Mouse (Mus musculus): Measurements from ENCODE around the gene Hlcs. TPM values are rescaled to one million over a fixed set of nuclear protein-coding genes. Genes with fewer than 3 reads are reported as not detected.

Hlcs gene
- polyA plus RNA-seq, 1 experiment: 7.2 TPM

DNA sequence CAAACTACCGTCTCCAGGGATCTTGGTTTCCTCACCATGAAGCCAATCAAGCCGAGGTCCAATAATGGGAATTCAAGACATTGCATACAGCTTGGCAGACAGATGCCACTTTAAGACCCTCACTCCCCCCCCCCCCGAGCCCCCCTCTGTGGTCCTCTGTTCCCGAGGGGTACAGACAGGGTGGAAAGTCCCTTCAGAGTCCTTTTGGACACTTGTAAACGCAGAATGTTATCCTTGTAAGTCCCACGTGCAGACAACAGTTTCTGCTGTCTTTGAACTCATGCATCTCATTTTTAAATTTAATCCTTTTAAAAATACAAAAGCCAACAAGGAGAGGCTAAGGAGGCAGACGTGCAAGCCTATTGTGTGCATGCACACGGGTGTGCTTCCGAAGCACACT lies 187.2 kb downstream of the Hlcs start:
- no peak for DNase-seq (ENCODE audit: low read depth)
- no peak for TF ChIP-seq POLR2A (IDR thresholded peaks at IDR 0.05; ENCODE audit: borderline replicate concordance, extremely low read depth, insufficient read depth, insufficient read length, poor library complexity, severe bottlenecking)
- TF ChIP-seq CTCF (IDR thresholded peaks at IDR 0.05; ENCODE audit: borderline replicate concordance, extremely low read depth, insufficient read depth, insufficient read length): no peak

DNA sequence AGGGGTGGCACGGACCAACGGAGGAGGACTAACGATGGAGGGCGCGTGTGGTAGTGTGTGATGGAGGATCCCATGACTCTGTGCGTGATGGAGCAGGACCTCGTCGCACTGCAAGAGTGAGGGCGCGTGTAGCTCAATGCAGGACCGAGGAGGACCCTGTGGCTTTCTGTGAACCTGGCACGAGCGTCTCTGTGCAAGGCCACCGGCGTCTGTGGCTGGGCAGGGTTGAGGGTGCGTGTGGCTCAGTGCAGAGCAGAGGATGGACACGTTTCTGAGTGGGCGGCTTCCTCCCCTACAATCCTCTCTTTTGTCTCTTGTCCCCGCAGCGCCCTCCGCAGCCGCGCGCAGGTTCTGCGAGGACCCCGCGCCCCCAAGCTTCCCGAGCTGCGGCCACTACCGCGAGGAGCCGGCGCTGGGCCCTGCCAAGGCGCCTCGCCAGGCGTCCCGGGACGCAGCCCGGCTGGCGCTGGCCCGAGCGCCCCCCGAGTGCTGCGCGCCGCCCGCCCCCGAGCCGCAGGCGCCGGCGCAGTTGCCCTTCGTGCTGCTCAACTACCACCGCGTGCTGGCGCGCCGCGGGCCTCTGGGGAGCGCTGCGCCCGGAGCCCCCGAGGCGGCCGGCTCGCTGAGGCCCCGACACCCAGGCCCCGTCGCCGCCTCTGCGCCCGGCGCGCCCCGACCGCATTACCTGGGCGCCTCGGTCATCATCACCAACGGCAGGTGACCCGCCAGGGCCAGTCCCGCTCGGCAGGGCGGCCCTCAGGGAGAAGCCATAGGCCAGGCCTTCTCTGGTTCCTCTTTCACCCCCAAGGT lies 188.0 kb downstream of the Hlcs start:
- no peak for TF ChIP-seq POLR2A (IDR thresholded peaks at IDR 0.05; ENCODE audit: borderline replicate concordance, extremely low read depth, insufficient read depth, insufficient read length, poor library complexity, severe bottlenecking)
- no peak for TF ChIP-seq CTCF (IDR thresholded peaks at IDR 0.05; ENCODE audit: borderline replicate concordance, extremely low read depth, insufficient read depth, insufficient read length)
- DNase-seq (ENCODE audit: low read depth): peak; percentile 51

DNA sequence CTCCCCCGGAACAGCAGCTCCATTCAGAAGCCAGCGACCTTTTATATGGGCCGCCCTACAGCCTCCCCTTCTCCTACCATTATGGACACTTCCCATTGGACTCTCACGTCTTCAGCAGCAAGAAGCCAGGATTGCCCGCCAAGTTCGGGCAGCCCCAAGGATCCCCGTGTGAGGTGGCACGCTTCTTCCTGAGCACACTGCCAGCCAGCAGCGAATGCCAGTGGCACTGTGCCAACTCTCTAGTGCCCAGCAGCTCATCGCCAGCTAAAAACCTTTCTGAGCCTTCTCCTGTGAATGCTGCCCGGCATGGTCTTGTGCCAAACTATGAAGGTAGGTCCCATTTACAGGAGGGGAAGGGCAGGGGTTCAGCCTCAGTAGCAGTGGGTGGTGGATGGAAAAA lies 190.1 kb downstream of the Hlcs start:
- no peak for TF ChIP-seq POLR2A (IDR thresholded peaks at IDR 0.05; ENCODE audit: borderline replicate concordance, extremely low read depth, insufficient read depth, insufficient read length, poor library complexity, severe bottlenecking)

DNA sequence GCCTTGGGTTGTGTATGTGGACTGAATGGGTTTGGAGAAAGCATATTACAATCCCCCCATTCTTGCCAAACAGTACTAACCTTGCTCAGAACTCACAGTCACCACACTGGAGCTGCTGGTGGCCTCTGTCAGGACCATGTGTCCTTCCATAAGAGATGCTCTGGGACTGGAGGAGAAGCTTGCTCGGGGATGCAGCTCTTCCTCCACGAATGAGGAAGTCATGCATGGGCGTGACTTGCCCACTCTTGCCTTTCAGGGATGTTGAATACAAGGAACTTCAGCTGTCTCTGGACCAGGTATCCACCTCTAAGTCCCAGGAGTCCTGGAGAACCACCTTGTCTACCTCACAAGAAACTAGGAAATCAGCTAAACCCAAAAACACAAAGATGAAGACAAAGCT lies 191.0 kb downstream of the Hlcs start:
- TF ChIP-seq POLR2A (IDR thresholded peaks at IDR 0.05; ENCODE audit: borderline replicate concordance, extremely low read depth, insufficient read depth, insufficient read length, poor library complexity, severe bottlenecking) (no peak), CTCF (IDR thresholded peaks at IDR 0.05; ENCODE audit: borderline replicate concordance, extremely low read depth, insufficient read depth, insufficient read length) (no peak)
- DNase-seq (ENCODE audit: low read depth): no peak

More for the DNA sequence above, 190.1 kb downstream of the Hlcs start:
- DNase-seq (ENCODE audit: low read depth): peak; percentile 86

DNA sequence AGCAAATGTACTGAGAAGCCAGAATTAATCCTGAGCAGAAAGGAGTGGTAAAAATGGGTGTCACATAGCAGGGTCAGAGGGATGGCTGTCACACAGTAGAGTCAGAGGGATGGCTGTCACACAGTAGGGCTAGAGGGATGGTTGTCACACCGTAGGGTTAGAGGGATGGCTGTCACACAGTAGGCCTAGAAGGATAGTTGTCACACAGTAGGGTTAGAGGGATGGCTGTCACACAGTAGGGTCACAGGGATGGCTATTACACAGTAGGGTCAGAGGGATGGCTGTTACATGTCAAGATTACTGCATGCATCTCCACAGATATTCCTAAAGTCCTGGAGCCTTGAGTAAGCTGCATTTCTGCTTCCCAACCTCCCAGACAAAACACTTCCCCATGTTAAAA lies 195.0 kb downstream of the Hlcs start:
- no peak for DNase-seq (ENCODE audit: low read depth)
- no peak for TF ChIP-seq CTCF (IDR thresholded peaks at IDR 0.05; ENCODE audit: borderline replicate concordance, extremely low read depth, insufficient read depth, insufficient read length)
- TF ChIP-seq POLR2A (IDR thresholded peaks at IDR 0.05; ENCODE audit: borderline replicate concordance, extremely low read depth, insufficient read depth, insufficient read length, poor library complexity, severe bottlenecking): no peak

DNA sequence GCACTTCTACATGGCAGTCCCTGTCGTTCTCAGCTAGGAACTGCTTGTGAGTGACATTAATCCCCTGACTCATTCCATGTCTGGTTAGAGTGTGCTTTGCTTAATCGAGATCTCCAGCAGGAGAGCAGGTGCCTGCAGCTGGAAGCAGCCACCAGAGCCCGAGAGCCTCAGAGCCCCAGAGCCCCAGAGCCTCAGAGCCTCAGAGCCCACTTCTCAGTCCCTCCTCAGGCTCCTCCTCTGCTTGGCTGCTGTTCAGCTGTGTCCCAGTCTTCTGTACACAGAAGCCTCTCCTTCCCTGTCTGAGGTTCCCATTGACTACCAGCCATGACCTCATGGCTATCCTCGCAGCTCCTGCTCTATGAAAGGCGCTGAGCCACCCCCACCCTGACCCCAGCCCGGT lies 196.0 kb downstream of the Hlcs start:
- no peak for DNase-seq (ENCODE audit: low read depth)
- TF ChIP-seq POLR2A (IDR thresholded peaks at IDR 0.05; ENCODE audit: borderline replicate concordance, extremely low read depth, insufficient read depth, insufficient read length, poor library complexity, severe bottlenecking) (no peak), CTCF (IDR thresholded peaks at IDR 0.05; ENCODE audit: borderline replicate concordance, extremely low read depth, insufficient read depth, insufficient read length) (no peak)

DNA sequence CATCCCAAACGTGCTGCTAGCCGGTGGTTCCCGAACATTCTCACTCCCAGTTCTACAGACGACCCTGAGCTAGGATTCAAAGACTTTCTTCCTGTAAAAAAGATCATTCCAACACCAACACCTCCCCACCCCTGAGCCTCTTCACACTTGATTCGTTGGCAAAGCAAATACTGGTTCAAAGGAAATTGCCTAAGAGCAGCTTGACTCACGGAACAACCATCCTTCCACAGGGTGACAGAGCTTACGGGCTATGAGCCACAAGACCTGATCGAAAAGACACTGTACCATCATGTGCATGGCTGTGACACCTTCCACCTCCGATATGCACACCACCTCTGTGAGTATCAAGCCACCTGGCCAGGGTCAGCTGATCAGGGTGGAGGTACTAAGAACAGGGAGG lies 198.7 kb downstream of the Hlcs start:
- no peak for TF ChIP-seq CTCF (IDR thresholded peaks at IDR 0.05; ENCODE audit: borderline replicate concordance, extremely low read depth, insufficient read depth, insufficient read length)
- TF ChIP-seq POLR2A (IDR thresholded peaks at IDR 0.05; ENCODE audit: borderline replicate concordance, extremely low read depth, insufficient read depth, insufficient read length, poor library complexity, severe bottlenecking): no peak
- DNase-seq (ENCODE audit: low read depth): no peak

DNA sequence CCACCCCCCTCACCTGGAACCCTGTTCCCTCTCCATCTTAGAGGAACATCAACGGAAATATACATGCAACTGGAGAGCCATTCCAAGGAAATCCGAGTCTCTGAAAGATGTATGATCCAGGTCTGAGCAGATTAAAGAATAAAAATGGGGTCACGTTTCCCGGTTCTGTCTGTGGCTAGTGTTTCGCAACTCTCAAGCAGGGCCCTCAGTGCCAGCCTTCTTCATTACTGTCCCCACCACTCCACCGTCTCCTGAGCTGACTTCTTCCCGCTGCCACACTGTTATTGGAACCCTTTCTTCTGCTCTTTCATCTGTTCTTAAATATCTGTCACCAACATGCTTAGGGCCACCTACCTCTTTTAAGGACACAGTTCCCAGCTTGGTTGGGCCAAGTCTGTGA lies 200.2 kb downstream of the Hlcs start:
- TF ChIP-seq POLR2A (IDR thresholded peaks at IDR 0.05; ENCODE audit: borderline replicate concordance, extremely low read depth, insufficient read depth, insufficient read length, poor library complexity, severe bottlenecking) (no peak), CTCF (IDR thresholded peaks at IDR 0.05; ENCODE audit: borderline replicate concordance, extremely low read depth, insufficient read depth, insufficient read length) (no peak)

DNA sequence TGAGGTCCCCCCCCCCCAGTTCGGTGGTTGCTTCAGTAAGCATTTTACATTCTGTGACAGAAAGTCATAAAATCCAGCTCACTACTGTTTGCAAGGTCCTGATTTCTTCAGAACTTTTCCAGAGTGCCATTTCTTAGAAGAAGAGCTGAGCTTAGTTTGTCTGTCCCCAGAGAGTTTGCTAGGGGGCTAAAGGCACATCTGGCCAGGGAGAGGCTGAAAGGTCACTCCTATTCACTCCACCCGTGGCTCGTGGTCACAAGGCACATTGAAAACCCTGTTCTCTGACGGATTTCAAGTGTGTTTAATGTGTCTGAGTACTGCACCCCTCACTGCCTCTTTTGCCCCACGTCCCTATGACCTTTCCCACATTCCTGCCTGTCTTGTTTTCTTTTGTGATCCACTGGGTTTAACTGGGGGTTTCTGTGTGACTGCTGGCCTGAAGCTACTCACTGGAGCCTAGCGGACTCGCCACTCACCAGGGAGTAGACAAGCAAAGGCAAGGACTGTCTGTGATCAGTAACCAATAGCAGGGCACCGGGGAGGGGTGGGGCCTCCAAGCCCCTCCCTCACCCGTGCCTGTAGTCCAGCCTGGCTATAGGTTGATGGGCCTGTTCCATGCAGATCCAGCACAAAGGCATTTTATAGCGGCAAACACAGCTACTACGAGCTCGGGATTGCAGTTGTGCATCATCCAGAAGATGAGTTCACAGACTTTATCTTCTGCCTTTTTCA lies 215.5 kb downstream of the Hlcs start:
- TF ChIP-seq CTCF (IDR thresholded peaks at IDR 0.05; ENCODE audit: borderline replicate concordance, extremely low read depth, insufficient read depth, insufficient read length) (no peak), POLR2A (IDR thresholded peaks at IDR 0.05; ENCODE audit: borderline replicate concordance, extremely low read depth, insufficient read depth, insufficient read length, poor library complexity, severe bottlenecking) (no peak)
- DNase-seq (ENCODE audit: low read depth): no peak

More for the DNA sequence above, 200.2 kb downstream of the Hlcs start:
- no peak for DNase-seq (ENCODE audit: low read depth)

DNA sequence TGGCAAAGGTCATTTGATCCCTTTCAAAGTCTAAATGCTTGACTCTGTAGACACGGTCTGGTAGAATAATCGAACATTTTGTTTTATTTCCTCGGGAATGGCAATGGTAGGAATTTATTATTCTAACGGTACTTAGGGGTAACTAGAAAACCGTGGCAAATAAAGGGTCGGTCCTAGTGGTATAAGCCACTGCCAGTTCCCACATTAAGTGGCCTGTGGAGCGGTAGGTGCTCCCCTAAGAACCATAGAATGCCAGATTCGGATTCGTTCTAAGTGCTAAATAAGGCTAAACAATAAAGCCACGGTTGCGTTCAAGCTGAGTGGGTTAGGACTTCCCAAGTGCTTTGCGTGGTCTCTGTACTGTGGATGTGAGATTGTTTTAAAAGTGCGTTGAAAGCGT lies 216.9 kb downstream of the Hlcs start:
- peak; percentile 39 for DNase-seq (ENCODE audit: low read depth)
- no peak for TF ChIP-seq POLR2A (IDR thresholded peaks at IDR 0.05; ENCODE audit: borderline replicate concordance, extremely low read depth, insufficient read depth, insufficient read length, poor library complexity, severe bottlenecking)
- no peak for TF ChIP-seq CTCF (IDR thresholded peaks at IDR 0.05; ENCODE audit: borderline replicate concordance, extremely low read depth, insufficient read depth, insufficient read length)

DNA sequence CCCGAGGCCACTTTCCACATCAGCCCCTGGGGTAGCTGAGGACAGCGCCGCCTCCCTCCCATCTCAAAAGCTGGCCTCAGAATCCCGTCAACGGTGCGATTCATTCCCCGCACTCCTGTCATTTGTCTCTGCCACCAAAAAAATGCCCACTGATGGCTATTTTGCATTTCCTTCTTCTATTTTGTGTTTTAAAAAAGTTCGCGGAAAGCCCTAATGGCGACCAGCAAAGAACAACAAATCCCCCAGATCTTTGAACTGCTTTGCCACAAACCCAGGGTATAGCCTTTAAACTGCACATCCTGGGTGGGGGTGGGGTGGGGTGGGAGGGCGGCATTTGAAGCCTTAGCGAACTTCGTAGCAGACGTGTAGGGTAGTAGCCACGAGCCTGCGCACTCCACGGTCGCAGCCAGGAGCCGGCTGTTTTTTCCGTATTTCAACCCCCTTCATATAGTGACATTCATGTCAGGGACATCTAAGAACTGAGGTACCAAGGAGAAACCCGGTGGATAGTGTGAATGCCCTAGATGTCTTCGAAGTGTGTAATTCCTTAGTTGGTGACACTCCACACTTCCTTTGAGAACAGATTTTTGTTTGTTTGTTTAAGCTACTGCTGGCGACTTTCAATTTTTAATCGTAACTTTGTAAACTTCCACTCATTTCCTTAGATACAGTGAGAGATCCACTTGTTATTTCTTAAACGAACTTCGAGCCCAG lies 218.1 kb downstream of the Hlcs start:
- peak; percentile 54 for DNase-seq (ENCODE audit: low read depth)
- TF ChIP-seq CTCF (IDR thresholded peaks at IDR 0.05; ENCODE audit: borderline replicate concordance, extremely low read depth, insufficient read depth, insufficient read length) (no peak), POLR2A (IDR thresholded peaks at IDR 0.05; ENCODE audit: borderline replicate concordance, extremely low read depth, insufficient read depth, insufficient read length, poor library complexity, severe bottlenecking) (no peak)
